Mouse (Mus musculus): ENCODE results near the gene Rps27l. TPM values are rescaled to one million over a fixed set of nuclear protein-coding genes. Genes with fewer than 3 reads are reported as not detected.

Gene Rps27l
- total and polyA plus RNA-seq, 3 experiments, result 469 to 502 TPM; not detected in 1

DNA sequence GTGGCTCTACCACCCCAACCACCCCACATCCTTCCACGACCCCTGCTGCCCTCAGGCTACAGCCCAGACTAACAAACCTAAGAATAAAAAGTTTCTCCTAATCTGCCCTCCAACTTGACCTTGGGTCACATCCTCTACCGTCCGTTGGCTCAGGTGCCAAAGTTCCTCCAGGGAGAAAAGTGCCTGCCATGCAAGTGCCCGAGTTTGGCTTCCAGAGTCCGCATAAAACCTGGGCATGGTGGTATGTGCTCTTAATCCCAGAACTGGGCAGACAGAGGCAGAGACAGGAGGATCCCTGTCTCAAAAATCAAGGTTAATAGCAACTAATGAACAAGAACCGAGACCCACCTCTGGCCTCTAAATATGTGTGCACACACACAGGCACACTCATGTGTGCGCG lies 38.8 kb upstream of the Rps27l start:
- H3K4me1 ChIP-seq (ENCODE audit: control insufficient read depth in 1 of 2, insufficient read depth in 2 of 2, low read length in 2 of 2), result no peaks in the 10 kb centered on the region
- no peaks in the 10 kb centered on the region for H3K9me3 ChIP-seq (replicated peaks; ENCODE audit: insufficient read depth, low read length)
- no peak overlapping the region for H3K9ac ChIP-seq (ENCODE audit: control insufficient read depth, low read depth, low read length, poor library complexity, severe bottlenecking)
- no peak overlapping the region for H3K4me3 ChIP-seq (ENCODE audit: control insufficient read depth in 1 of 2, insufficient read depth in 1 of 2, low read depth in 2 of 2, low read length in 2 of 2)
- H3K36me3 ChIP-seq (ENCODE audit: control insufficient read depth in 1 of 2, insufficient read depth in 2 of 2, low read length in 2 of 2), result no peaks in the 10 kb centered on the region
- TF ChIP-seq ZNF384 (IDR thresholded peaks at IDR 0.05; ENCODE audit: low read depth, low read length), result no peak
- no peak for TF ChIP-seq E2F4 (IDR thresholded peaks at IDR 0.05; ENCODE audit: borderline replicate concordance, low read depth, low read length)
- TF ChIP-seq EP300 (IDR thresholded peaks at IDR 0.05; ENCODE audit: low read depth in 1 of 2, low read length in 2 of 2), result no peak
- no peak for TF ChIP-seq MAX (IDR thresholded peaks at IDR 0.05; ENCODE audit: low read length)
- no peak for TF ChIP-seq GATA1 (IDR thresholded peaks at IDR 0.05; ENCODE audit: low read depth, low read length)
- TF ChIP-seq RCOR1 (IDR thresholded peaks at IDR 0.05; ENCODE audit: low read depth, low read length), result no peak
- TF ChIP-seq GABPA (IDR thresholded peaks at IDR 0.05; ENCODE audit: low read depth, low read length), result no peak
- no peak for TF ChIP-seq ZC3H11A (IDR thresholded peaks at IDR 0.05; ENCODE audit: low read depth, low read length)
- TF ChIP-seq ZMIZ1 (IDR thresholded peaks at IDR 0.05; ENCODE audit: low read depth, low read length), result no peak
- no peak for TF ChIP-seq CTCF (IDR thresholded peaks at IDR 0.05 in 2 of 3, conservative IDR thresholded peaks at IDR 0.05 in 1 of 3; ENCODE audit: control insufficient read depth in 1 of 3, insufficient read depth in 1 of 3, low read depth in 2 of 3, low read length in 3 of 3, poor library complexity in 1 of 3, severe bottlenecking in 1 of 3)
- TF ChIP-seq MEF2A (IDR thresholded peaks at IDR 0.05; ENCODE audit: extremely low read depth, insufficient replicate concordance, low read depth, low read length, poor library complexity, severe bottlenecking), result no peak
- no peak for TF ChIP-seq MXI1 (IDR thresholded peaks at IDR 0.05; ENCODE audit: low read depth, low read length)
- no peak for TF ChIP-seq CHD1 (IDR thresholded peaks at IDR 0.05; ENCODE audit: low read depth, low read length)
- TF ChIP-seq TBP (IDR thresholded peaks at IDR 0.05; ENCODE audit: low read depth, low read length), result no peak
- no peak for TF ChIP-seq POLR2AphosphoS5 (IDR thresholded peaks at IDR 0.05; ENCODE audit: borderline replicate concordance, low read depth, low read length)
- no peak for TF ChIP-seq KAT2A (conservative IDR thresholded peaks at IDR 0.05; ENCODE audit: low read depth, low read length)
- no peak for TF ChIP-seq JUND (IDR thresholded peaks at IDR 0.05; ENCODE audit: low read depth, low read length)
- no peak for TF ChIP-seq CHD2 (IDR thresholded peaks at IDR 0.05; ENCODE audit: low read length)
- no peak for TF ChIP-seq ELF1 (IDR thresholded peaks at IDR 0.05; ENCODE audit: low read depth, low read length)
- H3K27ac ChIP-seq (ENCODE audit: control insufficient read depth, low read depth, low read length), result no peak overlapping the region
- H3K27me3 ChIP-seq (ENCODE audit: control insufficient read depth in 1 of 2, insufficient read depth in 2 of 2, low read length in 2 of 2), result no peaks in the 10 kb centered on the region
- no peak for DNase-seq (ENCODE audit: low read depth, low spot score)
- H3K79me2 ChIP-seq (ENCODE audit: control insufficient read depth, insufficient read depth, low read length, poor library complexity), result peaks cover 13% of the 10 kb centered on the region

DNA sequence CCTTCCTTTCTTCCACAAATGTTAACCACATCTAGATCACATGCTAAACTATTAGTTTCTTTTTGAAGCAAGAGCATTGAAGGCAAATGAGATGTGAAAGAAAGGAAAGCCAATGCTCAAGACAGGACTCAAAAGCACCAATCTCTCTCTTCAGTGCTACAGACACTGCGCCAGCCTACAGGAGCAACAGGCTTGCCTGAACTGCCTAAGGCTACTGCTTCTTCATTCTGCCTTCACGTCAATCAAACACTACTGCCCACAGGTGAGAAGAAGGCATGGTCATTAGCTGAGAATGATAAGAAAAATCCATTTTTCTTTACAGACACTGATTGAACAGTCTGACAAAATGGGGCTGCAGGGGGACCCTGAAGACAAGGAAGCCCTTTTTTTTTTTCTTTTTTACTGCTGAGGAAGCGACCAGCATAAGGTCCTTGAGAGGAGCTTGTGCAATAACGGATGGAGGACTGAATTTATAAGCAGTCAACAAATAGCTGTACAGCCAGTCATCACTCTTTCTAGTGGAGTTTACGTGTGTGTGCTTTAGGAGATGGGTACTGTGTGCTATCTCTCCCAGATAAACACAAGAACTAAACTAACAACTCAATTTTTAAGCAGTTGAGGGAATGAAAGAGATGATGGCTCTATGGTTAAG lies 38.0 kb upstream of the Rps27l start:
- no peak overlapping the region for H3K27ac ChIP-seq (ENCODE audit: control insufficient read depth, low read depth, low read length)

More for the DNA sequence above, 38.0 kb upstream of the Rps27l start:
- no peaks in the 10 kb centered on the region for H3K27me3 ChIP-seq (ENCODE audit: control insufficient read depth in 1 of 2, insufficient read depth in 2 of 2, low read length in 2 of 2)
- peaks cover 18% of the 10 kb centered on the region for H3K79me2 ChIP-seq (ENCODE audit: control insufficient read depth, insufficient read depth, low read length, poor library complexity)
- no peaks in the 10 kb centered on the region for H3K9me3 ChIP-seq (replicated peaks; ENCODE audit: insufficient read depth, low read length)
- H3K9ac ChIP-seq (ENCODE audit: control insufficient read depth, low read depth, low read length, poor library complexity, severe bottlenecking), result no peak overlapping the region
- peaks cover 0 to 2% of the 10 kb centered on the region in 2 experiments; a peak in 1 of 4 replicates for H3K36me3 ChIP-seq (ENCODE audit: control insufficient read depth in 1 of 2, insufficient read depth in 2 of 2, low read length in 2 of 2)
- no peak overlapping the region for H3K4me3 ChIP-seq (ENCODE audit: control insufficient read depth in 1 of 2, insufficient read depth in 1 of 2, low read depth in 2 of 2, low read length in 2 of 2)
- DNase-seq (ENCODE audit: low read depth, low spot score), result no peak
- no peak for TF ChIP-seq ETS1 (IDR thresholded peaks at IDR 0.05; ENCODE audit: low read depth, low read length)
- TF ChIP-seq E2F4 (IDR thresholded peaks at IDR 0.05; ENCODE audit: borderline replicate concordance, low read depth, low read length), result no peak
- no peak for TF ChIP-seq POLR2A (IDR thresholded peaks at IDR 0.05; ENCODE audit: control insufficient read depth in 1 of 2, insufficient read depth in 1 of 2, low read depth in 1 of 2, low read length in 2 of 2, poor library complexity in 1 of 2)
- no peak for TF ChIP-seq ZMIZ1 (IDR thresholded peaks at IDR 0.05; ENCODE audit: low read depth, low read length)
- TF ChIP-seq POLR2AphosphoS5 (IDR thresholded peaks at IDR 0.05; ENCODE audit: borderline replicate concordance, low read depth, low read length), result no peak
- TF ChIP-seq USF1 (IDR thresholded peaks at IDR 0.05; ENCODE audit: low read depth, low read length), result no peak
- no peak for TF ChIP-seq MEF2A (IDR thresholded peaks at IDR 0.05; ENCODE audit: extremely low read depth, insufficient replicate concordance, low read depth, low read length, poor library complexity, severe bottlenecking)
- no peak for TF ChIP-seq SIN3A (IDR thresholded peaks at IDR 0.05; ENCODE audit: low read length)
- H3K4me1 ChIP-seq (ENCODE audit: control insufficient read depth in 1 of 2, insufficient read depth in 2 of 2, low read length in 2 of 2), result no peaks in the 10 kb centered on the region

Measured in MEL (cell line).